Mouse (Mus musculus): Measurements from ENCODE around the gene Plod2. TPM values are rescaled to one million over a fixed set of nuclear protein-coding genes. Genes with fewer than 3 reads are reported as not detected.
A peak's percentile ranks its signal among the peaks of the same experiment; 100 is the strongest.

Plod2 gene
- polyA plus RNA-seq, 1 experiment = 3.6 TPM

GRCm38 (mm10) chr9:92524506-92524905 is 17.5 kb upstream of the Plod2 start:
- Histone ChIP-seq H3K4me1 (ENCODE audit: control insufficient read depth, insufficient read depth, low read length) (no peaks in the 10 kb centered on the region), H3K36me3 (ENCODE audit: control insufficient read depth, insufficient read depth, low read length) (no peaks in the 10 kb centered on the region), H3K4me3 (ENCODE audit: control insufficient read depth, low read depth, low read length) (no peak overlapping the region), H3K27me3 (ENCODE audit: control insufficient read depth, insufficient read depth, low read length) (no peaks in the 10 kb centered on the region), H3K27ac (ENCODE audit: control insufficient read depth, insufficient read depth, low read depth, low read length) (no peak overlapping the region)
- TF ChIP-seq POLR2A (IDR thresholded peaks at IDR 0.05; ENCODE audit: control insufficient read depth, low read depth, low read length) (no peak), CTCF (IDR thresholded peaks at IDR 0.05; ENCODE audit: control insufficient read depth, insufficient read depth, insufficient replicate concordance, low read depth, low read length) (no peak)

GRCm38 (mm10) chr9:92530055-92530454 is 12.0 kb upstream of the Plod2 start:
- Histone ChIP-seq H3K27ac (ENCODE audit: control insufficient read depth, insufficient read depth, low read depth, low read length) (no peak overlapping the region), H3K4me3 (ENCODE audit: control insufficient read depth, low read depth, low read length) (no peak overlapping the region), H3K4me1 (ENCODE audit: control insufficient read depth, insufficient read depth, low read length) (no peaks in the 10 kb centered on the region), H3K36me3 (ENCODE audit: control insufficient read depth, insufficient read depth, low read length) (no peaks in the 10 kb centered on the region), H3K27me3 (ENCODE audit: control insufficient read depth, insufficient read depth, low read length) (no peaks in the 10 kb centered on the region)
- no peak for TF ChIP-seq POLR2A (IDR thresholded peaks at IDR 0.05; ENCODE audit: control insufficient read depth, low read depth, low read length)
- TF ChIP-seq CTCF (IDR thresholded peaks at IDR 0.05; ENCODE audit: control insufficient read depth, insufficient read depth, insufficient replicate concordance, low read depth, low read length) = no peak

- Histone ChIP-seq H3K27ac (ENCODE audit: control insufficient read depth, insufficient read depth, low read depth, low read length) (no peak overlapping the region), H3K27me3 (ENCODE audit: control insufficient read depth, insufficient read depth, low read length) (no peaks in the 10 kb centered on the region), H3K4me1 (ENCODE audit: control insufficient read depth, insufficient read depth, low read length) (peaks cover 9% of the 10 kb centered on the region; the same call in 1 of the 2 replicates), H3K4me3 (ENCODE audit: control insufficient read depth, low read depth, low read length) (no peak overlapping the region), H3K36me3 (ENCODE audit: control insufficient read depth, insufficient read depth, low read length) (no peaks in the 10 kb centered on the region)
- TF ChIP-seq CTCF (IDR thresholded peaks at IDR 0.05; ENCODE audit: control insufficient read depth, insufficient read depth, insufficient replicate concordance, low read depth, low read length) = no peak
- no peak for TF ChIP-seq POLR2A (IDR thresholded peaks at IDR 0.05; ENCODE audit: control insufficient read depth, low read depth, low read length)
Observed at GRCm38 (mm10) chr9:92537735-92538134, 4.3 kb upstream of the Plod2 start.

- TF ChIP-seq POLR2A (IDR thresholded peaks at IDR 0.05; ENCODE audit: control insufficient read depth, low read depth, low read length) (no peak), CTCF (IDR thresholded peaks at IDR 0.05; ENCODE audit: control insufficient read depth, insufficient read depth, insufficient replicate concordance, low read depth, low read length) (no peak)
Observed at GRCm38 (mm10) chr9:92538216-92538615, 3.8 kb upstream of the Plod2 start.

GRCm38 (mm10) chr9:92542591-92543416 is 781 bp downstream of the Plod2 start:
- peak overlapping the region; percentile 91 for H3K4me3 ChIP-seq (ENCODE audit: control insufficient read depth, low read depth, low read length)
- H3K27ac ChIP-seq (ENCODE audit: control insufficient read depth, insufficient read depth, low read depth, low read length) = peak overlapping the region; percentile 54; the same call in 1 of the 2 replicates
- peaks cover 9% of the 10 kb centered on the region; the same call in 1 of the 2 replicates for H3K4me1 ChIP-seq (ENCODE audit: control insufficient read depth, insufficient read depth, low read length)
- H3K36me3 ChIP-seq (ENCODE audit: control insufficient read depth, insufficient read depth, low read length) = no peaks in the 10 kb centered on the region
- H3K27me3 ChIP-seq (ENCODE audit: control insufficient read depth, insufficient read depth, low read length) = no peaks in the 10 kb centered on the region
- TF ChIP-seq POLR2A (IDR thresholded peaks at IDR 0.05; ENCODE audit: control insufficient read depth, low read depth, low read length) (no peak), CTCF (IDR thresholded peaks at IDR 0.05; ENCODE audit: control insufficient read depth, insufficient read depth, insufficient replicate concordance, low read depth, low read length) (no peak)

More at GRCm38 (mm10) chr9:92538216-92538615, 3.8 kb upstream of the Plod2 start:
- no peak overlapping the region for H3K4me3 ChIP-seq (ENCODE audit: control insufficient read depth, low read depth, low read length)
- peaks cover 9% of the 10 kb centered on the region; the same call in 1 of the 2 replicates for H3K4me1 ChIP-seq (ENCODE audit: control insufficient read depth, insufficient read depth, low read length)
- no peaks in the 10 kb centered on the region for H3K36me3 ChIP-seq (ENCODE audit: control insufficient read depth, insufficient read depth, low read length)
- H3K27ac ChIP-seq (ENCODE audit: control insufficient read depth, insufficient read depth, low read depth, low read length) = no peak overlapping the region
- no peaks in the 10 kb centered on the region for H3K27me3 ChIP-seq (ENCODE audit: control insufficient read depth, insufficient read depth, low read length)

- Histone ChIP-seq H3K4me1 (ENCODE audit: control insufficient read depth, insufficient read depth, low read length) (peaks cover 11% of the 10 kb centered on the region), H3K27ac (ENCODE audit: control insufficient read depth, insufficient read depth, low read depth, low read length) (no peak overlapping the region), H3K27me3 (ENCODE audit: control insufficient read depth, insufficient read depth, low read length) (no peaks in the 10 kb centered on the region), H3K36me3 (ENCODE audit: control insufficient read depth, insufficient read depth, low read length) (no peaks in the 10 kb centered on the region), H3K4me3 (ENCODE audit: control insufficient read depth, low read depth, low read length) (no peak overlapping the region)
- TF ChIP-seq CTCF (IDR thresholded peaks at IDR 0.05; ENCODE audit: control insufficient read depth, insufficient read depth, insufficient replicate concordance, low read depth, low read length) = no peak
- TF ChIP-seq POLR2A (IDR thresholded peaks at IDR 0.05; ENCODE audit: control insufficient read depth, low read depth, low read length) = no peak
Observed at GRCm38 (mm10) chr9:92544146-92544545, 2.1 kb downstream of the Plod2 start.

- no peaks in the 10 kb centered on the region for H3K27me3 ChIP-seq (ENCODE audit: control insufficient read depth, insufficient read depth, low read length)
- no peak overlapping the region for H3K27ac ChIP-seq (ENCODE audit: control insufficient read depth, insufficient read depth, low read depth, low read length)
- no peaks in the 10 kb centered on the region for H3K36me3 ChIP-seq (ENCODE audit: control insufficient read depth, insufficient read depth, low read length)
- H3K4me1 ChIP-seq (ENCODE audit: control insufficient read depth, insufficient read depth, low read length) = peaks cover 13% of the 10 kb centered on the region
- TF ChIP-seq CTCF (IDR thresholded peaks at IDR 0.05; ENCODE audit: control insufficient read depth, insufficient read depth, insufficient replicate concordance, low read depth, low read length) = no peak
- no peak for TF ChIP-seq POLR2A (IDR thresholded peaks at IDR 0.05; ENCODE audit: control insufficient read depth, low read depth, low read length)
- no peak overlapping the region for H3K4me3 ChIP-seq (ENCODE audit: control insufficient read depth, low read depth, low read length)
Observed at GRCm38 (mm10) chr9:92545021-92545420, 3.0 kb downstream of the Plod2 start.

Data from testis, adult 2 months (tissue).